Mouse (Mus musculus) kidney, embryonic 14.5 days (tissue): ENCODE data around the gene Kif5c. TPM values are rescaled to one million over a fixed set of nuclear protein-coding genes. Genes with fewer than 3 reads are reported as not detected.
A peak's percentile ranks its signal among the peaks of the same experiment; 100 is the strongest.

Experiments
- ATAC-seq: fragments of 200-750 bp; cut with Nextera tagmentation; 2 replicates; pipeline ENCODE4 v1.8.0; 2017; ENCODE audit warnings: moderate number of reproducible peaks, mild to moderate bottlenecking, moderate TSS enrichment, moderate library complexity; ENCODE audit not compliant: low FRiP score, low TSS enrichment
- H3K27ac ChIP-seq: fragments of 300-500 bp; sonication (generic); 2 replicates; pipeline ENCODE4 v1.5.1; 2014; ENCODE audit warnings: low read depth, mild to moderate bottlenecking, low read length, moderate library complexity, mixed read lengths
- H3K27me3 ChIP-seq: fragments of 300-500 bp; sonication (generic); 2 replicates; pipeline ENCODE4 v1.6.1; 2014; ENCODE audit warnings: mild to moderate bottlenecking, low read length; ENCODE audit not compliant: control insufficient read depth, insufficient read depth
- H3K36me3 ChIP-seq: fragments of 300-500 bp; sonication (generic); 2 replicates; pipeline ENCODE4 v1.6.1; 2014; ENCODE audit warnings: low read length, mixed read lengths; ENCODE audit not compliant: control insufficient read depth, insufficient read depth
- H3K4me1 ChIP-seq: fragments of 300-500 bp; sonication (generic); 2 replicates; pipeline ENCODE4 v1.6.1; 2014; ENCODE audit warnings: low read length, mixed read lengths; ENCODE audit not compliant: control insufficient read depth, insufficient read depth
- H3K4me2 ChIP-seq: fragments of 300-500 bp; sonication (generic); replicated peaks from 2 replicates; pipeline ENCODE4 v1.6.1; 2014; ENCODE audit warnings: low read depth, mild to moderate bottlenecking, low read length
- H3K4me3 ChIP-seq: fragments of 300-500 bp; sonication (generic); 2 replicates; pipeline ENCODE4 v1.5.1; 2014; ENCODE audit warnings: mild to moderate bottlenecking, low read length
- H3K9ac ChIP-seq: fragments of 300-500 bp; sonication (generic); 2 replicates; pipeline ENCODE4 v1.6.1; 2014; ENCODE audit warnings: low read depth, mild to moderate bottlenecking, low read length, moderate library complexity
- H3K9me3 ChIP-seq: fragments of 300-500 bp; sonication (generic); 2 replicates; pipeline ENCODE4 v1.6.1; 2016; ENCODE audit warnings: low read length; ENCODE audit not compliant: control insufficient read depth
- WGBS: fragments of 180-500 bp; shearing (Covaris S2); extraction: QIAGEN DNeasy Blood & Tissue Kit; methylation state at CpG from one replicate; pipeline ENCODE4 v1.1.7; 2014; 5-methylcytosine and 5-hydroxymethylcytosine counted together
- polyA plus RNA-seq: library from polyadenylated mRNA; unstranded; fragments of >200 nt; fragmentation: Nextera tagmentation; extraction: Ambion mirVana; gene quantifications from 2 replicates; pipeline ENCODE4 v1.2.1, GENCODE M21; 2014

Kif5c gene
- polyA plus RNA-seq, 1 experiment from 2014 or later = 6.6 TPM

GRCm38 (mm10) chr2:49616765-49617164, 2.3 kb upstream of the Kif5c start:
- Histone ChIP-seq H3K27me3 (0 out of 2 replicates have a peak, but pooled peaks cover 3% of the 10 kb centered on the region), H3K4me1 (no peaks in the 10 kb centered on the region), H3K36me3 (no peaks in the 10 kb centered on the region), H3K4me3 (no peak overlapping the region), H3K9ac (no peak overlapping the region), H3K27ac (no peak overlapping the region), H3K9me3 (no peaks in the 10 kb centered on the region), H3K4me2 (no peak overlapping the region)
- ATAC-seq = no peak
- whole genome bisulfite sequencing = 77% methylated on average over 3 of the region's 3 CpGs

GRCm38 (mm10) chr2:49619719-49620522, 823 bp downstream of the Kif5c start:
- Histone ChIP-seq H3K4me1 (no peaks in the 10 kb centered on the region), H3K27me3 (0 out of 2 replicates have a peak, but pooled peaks cover 3% of the 10 kb centered on the region), H3K4me2 (peak overlapping the region; percentile 88), H3K9ac (peak overlapping the region; percentile 55), H3K27ac (no peak overlapping the region), H3K9me3 (peaks cover 4% of the 10 kb centered on the region; the same call in 1 of the 2 replicates), H3K36me3 (no peaks in the 10 kb centered on the region), H3K4me3 (peak overlapping the region; percentile 64)
- WGBS = 2% methylated on average over 33 of the region's 33 CpGs
- ATAC-seq = peak; percentile 18; the same call in 1 of the 2 replicates

- Histone ChIP-seq H3K27ac (no peak overlapping the region), H3K9me3 (peaks cover 4% of the 10 kb centered on the region; the same call in 1 of the 2 replicates), H3K27me3 (0 out of 2 replicates have a peak, but pooled peaks cover 3% of the 10 kb centered on the region), H3K4me2 (peak overlapping the region; percentile 88), H3K36me3 (no peaks in the 10 kb centered on the region), H3K4me1 (no peaks in the 10 kb centered on the region), H3K9ac (peak overlapping the region; percentile 55; the same call in 1 of the 2 replicates), H3K4me3 (peak overlapping the region; percentile 64)
- no peak for ATAC-seq
- 15% methylated on average over 14 of the region's 14 CpGs for WGBS
Measured at GRCm38 (mm10) chr2:49620626-49621117, 1.6 kb downstream of the Kif5c start.

GRCm38 (mm10) chr2:49621234-49621633, 2.1 kb downstream of the Kif5c start:
- 42% methylated on average over 1 of the region's 1 CpGs for WGBS
- Histone ChIP-seq H3K27me3 (0 out of 2 replicates have a peak, but pooled peaks cover 3% of the 10 kb centered on the region), H3K4me3 (no peak overlapping the region), H3K4me2 (peak overlapping the region; percentile 88; the same call in 1 of the 2 replicates), H3K27ac (no peak overlapping the region), H3K4me1 (no peaks in the 10 kb centered on the region), H3K9ac (no peak overlapping the region), H3K9me3 (peaks cover 4% of the 10 kb centered on the region; the same call in 1 of the 2 replicates), H3K36me3 (no peaks in the 10 kb centered on the region)
- no peak for ATAC-seq

- no peaks in the 10 kb centered on the region for H3K27me3 ChIP-seq
- no peak for ATAC-seq
- H3K9me3 ChIP-seq = peaks cover 4% of the 10 kb centered on the region; the same call in 1 of the 2 replicates
- H3K27ac ChIP-seq = no peak overlapping the region
- H3K36me3 ChIP-seq = no peaks in the 10 kb centered on the region
- H3K4me3 ChIP-seq = no peak overlapping the region
- no peak overlapping the region for H3K4me2 ChIP-seq
- WGBS = 72% methylated on average over 1 of the region's 1 CpGs
- H3K4me1 ChIP-seq = 0 out of 2 replicates have a peak, but pooled peaks cover 15% of the 10 kb centered on the region
- no peak overlapping the region for H3K9ac ChIP-seq
Measured at GRCm38 (mm10) chr2:49625581-49625980, 6.5 kb downstream of the Kif5c start.

GRCm38 (mm10) chr2:49627611-49628010, 8.5 kb downstream of the Kif5c start:
- no peak overlapping the region for H3K4me3 ChIP-seq
- H3K4me1 ChIP-seq = 0 out of 2 replicates have a peak, but pooled peaks cover 15% of the 10 kb centered on the region
- no peaks in the 10 kb centered on the region for H3K27me3 ChIP-seq
- no peaks in the 10 kb centered on the region for H3K36me3 ChIP-seq
- WGBS = 66% methylated on average over 7 of the region's 7 CpGs
- H3K4me2 ChIP-seq = no peak overlapping the region
- peaks cover 4% of the 10 kb centered on the region; the same call in 1 of the 2 replicates for H3K9me3 ChIP-seq
- ATAC-seq = no peak
- H3K9ac ChIP-seq = no peak overlapping the region
- no peak overlapping the region for H3K27ac ChIP-seq

GRCm38 (mm10) chr2:49628094-49628705, 9.1 kb downstream of the Kif5c start:
- H3K4me3 ChIP-seq = no peak overlapping the region
- no peaks in the 10 kb centered on the region for H3K36me3 ChIP-seq
- WGBS = 55% methylated on average over 6 of the region's 6 CpGs
- H3K9me3 ChIP-seq = peaks cover 4% of the 10 kb centered on the region; the same call in 1 of the 2 replicates
- H3K9ac ChIP-seq = no peak overlapping the region
- no peak overlapping the region for H3K4me2 ChIP-seq
- 0 out of 2 replicates have a peak, but pooled peaks have one; percentile 28 for ATAC-seq
- no peaks in the 10 kb centered on the region for H3K27me3 ChIP-seq
- H3K4me1 ChIP-seq = 0 out of 2 replicates have a peak, but pooled peaks cover 15% of the 10 kb centered on the region
- H3K27ac ChIP-seq = no peak overlapping the region

GRCm38 (mm10) chr2:49629181-49629580, 10.1 kb downstream of the Kif5c start:
- Histone ChIP-seq H3K9ac (no peak overlapping the region), H3K4me1 (0 out of 2 replicates have a peak, but pooled peaks cover 15% of the 10 kb centered on the region), H3K4me2 (no peak overlapping the region), H3K27me3 (no peaks in the 10 kb centered on the region), H3K9me3 (peaks cover 4% of the 10 kb centered on the region; the same call in 1 of the 2 replicates), H3K27ac (no peak overlapping the region), H3K4me3 (no peak overlapping the region), H3K36me3 (no peaks in the 10 kb centered on the region)
- 36% methylated on average over 12 of the region's 12 CpGs for WGBS
- peak; percentile 90 for ATAC-seq
